Mouse (Mus musculus) T-cell, adult 66 days (primary cell): ENCODE measurements around the gene Proz. TPM values are rescaled to one million over a fixed set of nuclear protein-coding genes. Genes with fewer than 3 reads are reported as not detected.

Experiments
- total RNA-seq, 2 experiments: library from RNA; stranded (reverse); gene quantifications; 3 replicates in 1 of 2; 4 replicates in 1 of 2; pipeline ENCODE4 v1.2.4; 2023

Gene Proz
- not detected for total RNA-seq

GRCm38 (mm10) chr8:13060441-13061150, at the start of gene Proz:
Gene Proz (plus strand): TSS chr8:13060914.

DNA sequence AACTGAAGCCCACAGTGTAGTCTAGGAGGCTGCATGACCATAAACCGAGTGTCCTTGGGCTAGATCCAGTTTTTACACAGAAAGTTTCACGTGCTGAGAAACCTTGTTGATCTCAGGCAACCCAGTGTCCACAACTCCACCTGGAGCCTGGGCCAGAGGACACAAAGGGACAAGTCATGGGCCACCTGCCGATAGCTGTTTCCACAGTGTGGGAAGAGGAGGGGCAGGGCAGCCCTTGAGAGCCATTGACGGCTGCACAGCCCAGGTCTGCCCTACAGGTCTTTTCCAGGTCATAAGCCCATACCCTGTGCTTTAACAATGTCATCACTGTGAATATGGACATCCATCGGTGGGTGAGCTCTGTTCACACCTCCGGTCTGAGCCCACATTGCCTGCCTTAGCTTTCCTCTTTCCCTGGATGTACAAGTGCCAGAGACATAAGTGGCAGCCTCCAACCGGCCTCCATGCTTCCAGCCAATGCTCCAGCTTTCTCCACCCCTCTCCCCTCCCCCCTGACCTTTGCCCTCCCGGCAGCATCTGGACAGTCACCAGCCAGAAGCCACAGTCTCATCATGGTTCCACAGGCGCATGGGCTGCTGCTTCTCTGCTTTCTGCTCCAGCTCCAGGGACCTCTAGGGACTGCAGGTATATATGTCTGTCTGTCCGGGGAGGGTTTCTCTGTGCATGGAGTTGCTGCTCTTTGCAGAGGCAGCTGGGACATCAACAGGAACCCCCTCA, 35.1 kb upstream of the Proz start, which contains the start of gene F7:
Gene F7 (plus strand): TSS at position 548 of the 738 bp plus-strand sequence.

GRCm38 (mm10) chr8:13037015-13037414, 23.7 kb upstream of the Proz start, which contains the start of gene F10:
Gene F10 (plus strand): TSS chr8:13037308.

DNA sequence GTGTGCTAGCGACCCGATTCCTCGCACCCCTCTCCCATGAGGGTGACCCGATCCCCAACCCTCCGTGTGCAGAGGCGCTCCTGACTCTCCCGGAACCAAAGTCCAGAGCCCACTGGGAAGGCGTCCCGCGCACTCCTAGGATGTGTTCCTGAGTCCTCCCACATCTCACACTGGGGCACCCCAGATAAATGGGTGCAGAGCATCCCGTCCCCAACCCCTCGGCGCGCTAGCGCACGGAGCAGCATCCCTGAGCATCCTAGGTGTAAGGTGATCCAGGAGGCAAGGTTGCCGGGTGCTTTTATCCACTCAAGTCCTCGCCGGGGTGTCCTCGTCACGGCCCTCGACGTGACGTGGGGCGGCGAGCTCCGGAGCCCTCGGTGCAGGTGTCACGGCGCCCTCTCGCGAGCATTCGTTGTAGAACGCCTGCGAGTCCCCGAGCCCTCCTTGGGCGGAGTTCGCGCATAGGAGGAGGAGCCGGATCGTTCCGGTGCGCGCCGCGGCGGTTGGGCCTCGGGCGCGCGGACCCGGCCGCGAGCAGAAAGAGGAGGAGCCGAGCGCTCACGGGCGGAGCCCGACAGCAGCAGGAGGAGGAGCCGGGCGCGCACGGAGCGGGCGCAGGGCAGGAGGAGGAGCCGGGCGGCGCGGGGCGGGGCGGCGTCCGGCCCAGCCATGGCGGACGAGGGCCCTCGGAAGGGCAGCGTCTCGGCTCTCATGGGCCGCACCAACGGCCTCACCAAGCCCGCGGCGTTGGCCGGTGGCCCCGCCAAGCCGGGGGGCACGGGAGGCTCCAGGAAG, 44.6 kb downstream of the Proz start, which contains the start of the genes Pcid2 and Cul4a:
Gene Pcid2 (minus strand): TSS at position 373 of the 795 bp plus-strand sequence.
Gene Cul4a (plus strand): TSS at position 535 of the 795 bp plus-strand sequence.

Other genes with a start within 250 kb of the Proz start
- 1 to 10 TPM in 1 of 2 experiments, under 1 TPM in 1; 0.67 to 2.3 TPM for gene Mcf2l, start 187.1 kb upstream of the Proz start, total RNA-seq
- gene F7, start 34.9 kb upstream of the Proz start, total RNA-seq: not detected
- not detected for gene F10, start 23.6 kb upstream of the Proz start, total RNA-seq
- 10 to 100 TPM; 35.5 to 37.2 TPM for gene Pcid2, start 44.5 kb downstream of the Proz start, total RNA-seq
- 10 to 100 TPM; 44.9 to 48.0 TPM for gene Cul4a, start 44.7 kb downstream of the Proz start, total RNA-seq
- gene Lamp1, start 98.2 kb downstream of the Proz start, total RNA-seq: 10 to 100 TPM; 92.5 to 93.2 TPM
- not detected for gene Grtp1, start 139.7 kb downstream of the Proz start, total RNA-seq
- not detected for gene Adprhl1, start 193.2 kb downstream of the Proz start, total RNA-seq
- gene Dcun1d2, start 227.2 kb downstream of the Proz start, total RNA-seq: 10 to 100 TPM; 19.1 to 20.2 TPM
- gene Tmco3, start 227.3 kb downstream of the Proz start, total RNA-seq: 10 to 100 TPM; 23.0 to 23.5 TPM